Mouse (Mus musculus) MN1 (cell line): ENCODE measurements at regions not wholly inside any gene's neighbourhood (a gene's known extent, or its start where the extent isn't known, plus 50 kb on each side); places are given as distances from the start of the nearest gene placed in this dataset.
A peak's percentile ranks its signal among the peaks of the same experiment; 100 is the strongest.

Source experiments
- DNase-seq: peaks from one replicate; pipeline ENCODE4 v3.0.0-alpha.2; 2016; ENCODE audit warnings: low spot score

DNA sequence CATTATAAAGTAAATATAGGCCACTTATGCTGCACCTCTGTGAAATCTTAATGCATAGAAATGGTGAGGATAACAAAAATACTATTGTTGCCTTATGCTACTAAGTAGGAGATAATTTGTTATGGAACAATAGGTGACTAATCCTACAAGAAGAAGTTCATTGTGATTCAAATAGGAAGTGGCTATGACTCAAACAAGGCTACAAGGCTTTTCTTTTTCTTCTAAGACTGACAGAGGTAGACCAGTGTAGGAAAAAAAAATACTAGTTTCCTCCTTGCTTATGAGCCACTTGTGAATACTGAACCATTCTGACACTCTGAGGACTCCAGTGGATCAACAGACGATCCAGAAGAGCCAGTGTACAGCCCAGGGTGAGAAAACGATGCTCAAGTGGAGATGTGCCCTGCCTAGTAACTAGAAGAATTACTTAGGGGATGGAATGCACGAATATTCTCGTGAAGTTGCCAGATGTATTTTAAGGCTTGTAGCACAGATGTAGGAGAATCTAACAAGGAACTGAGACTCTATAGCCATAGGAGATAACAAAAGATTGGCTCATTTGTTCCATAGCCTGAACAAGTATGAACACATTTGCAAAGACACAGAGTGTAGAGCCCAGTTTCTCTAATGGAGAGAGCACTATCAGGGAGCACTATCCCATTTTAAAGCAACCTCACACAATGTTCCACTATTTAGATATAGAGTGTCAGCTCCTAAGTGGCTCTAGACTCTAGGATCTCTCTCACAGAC, 60.3 kb downstream of the Fzd1 start:
- no peak for DNase-seq

DNA sequence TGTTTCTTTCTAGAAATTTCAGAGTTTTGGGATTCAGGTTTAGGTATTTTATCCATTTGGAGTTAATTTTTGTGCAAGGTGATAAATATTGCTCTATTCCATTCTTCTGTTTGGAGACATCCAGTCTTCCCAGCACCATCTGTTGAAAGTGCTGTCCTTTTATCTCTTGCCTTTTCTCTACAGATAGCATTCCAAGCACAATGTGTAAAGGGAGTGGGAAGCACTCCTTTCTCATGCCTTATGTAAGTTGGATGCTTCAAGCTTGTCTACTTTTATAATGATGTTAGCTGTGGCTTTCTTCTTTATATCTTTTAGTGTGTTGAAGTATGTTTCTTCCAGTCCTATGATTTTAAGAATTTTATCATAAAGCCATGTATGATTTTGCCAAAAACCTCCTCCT, 61.1 kb downstream of the Fzd1 start:
- DNase-seq: no peak

DNA sequence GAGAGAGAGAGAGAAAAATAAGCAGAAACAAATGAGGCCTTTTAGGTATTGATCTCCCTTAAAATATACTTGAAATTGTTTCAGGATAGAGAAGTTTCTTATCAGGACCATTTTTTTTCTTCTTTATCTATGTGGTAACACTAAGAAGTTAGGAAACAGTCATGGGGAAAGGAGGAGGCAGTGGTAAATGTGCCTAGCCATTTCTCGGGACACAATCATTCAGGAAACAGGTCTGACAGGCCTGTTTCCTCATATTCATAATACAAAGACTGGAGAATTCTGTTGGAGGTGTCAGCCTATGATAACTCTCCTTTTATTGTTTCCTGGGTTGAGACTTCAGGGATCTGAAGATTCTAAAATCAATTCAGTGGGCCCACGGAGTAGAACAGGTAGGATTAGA, 68.7 kb downstream of the Fzd1 start:
- no peak for DNase-seq

DNA sequence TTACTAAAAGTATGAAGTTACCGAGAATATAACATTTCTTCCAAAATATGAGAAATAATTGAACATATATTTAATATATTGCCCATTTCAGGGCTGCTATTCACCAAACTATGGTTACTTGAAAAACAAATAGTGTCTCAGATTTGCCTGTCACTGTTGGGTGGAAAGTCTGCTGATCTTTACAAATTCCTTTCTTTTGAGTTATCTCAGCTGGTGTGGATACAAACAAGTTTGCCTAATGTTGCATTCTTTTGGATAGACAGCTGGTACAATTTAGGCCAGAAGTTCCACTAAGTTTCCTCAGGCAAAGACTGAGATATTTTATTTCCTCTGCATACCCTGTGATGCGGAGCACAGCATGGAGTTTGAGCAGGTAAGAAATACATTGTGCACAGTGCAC, 82.5 kb downstream of the Fzd1 start:
- DNase-seq: no peak

DNA sequence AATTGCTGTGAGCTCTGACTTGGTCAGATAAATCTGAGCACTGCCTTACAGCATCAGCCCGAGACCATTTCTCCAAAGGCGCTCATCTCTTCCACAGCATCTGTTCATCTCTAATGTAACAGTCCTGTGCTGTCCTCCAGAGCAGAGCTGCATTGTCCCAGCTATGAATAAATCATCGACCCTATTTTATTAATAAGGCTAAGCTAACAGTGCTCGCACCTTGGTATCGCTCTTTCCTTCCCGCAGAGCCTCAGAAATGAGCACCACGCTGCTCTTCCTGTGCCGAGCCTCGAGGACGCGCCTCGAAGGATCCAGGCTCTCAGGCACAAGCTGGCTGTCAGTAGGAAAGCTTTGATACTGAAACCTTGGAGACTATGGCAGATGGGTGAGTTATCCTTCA, 91.5 kb downstream of the Fzd1 start:
- DNase-seq: no peak

DNA sequence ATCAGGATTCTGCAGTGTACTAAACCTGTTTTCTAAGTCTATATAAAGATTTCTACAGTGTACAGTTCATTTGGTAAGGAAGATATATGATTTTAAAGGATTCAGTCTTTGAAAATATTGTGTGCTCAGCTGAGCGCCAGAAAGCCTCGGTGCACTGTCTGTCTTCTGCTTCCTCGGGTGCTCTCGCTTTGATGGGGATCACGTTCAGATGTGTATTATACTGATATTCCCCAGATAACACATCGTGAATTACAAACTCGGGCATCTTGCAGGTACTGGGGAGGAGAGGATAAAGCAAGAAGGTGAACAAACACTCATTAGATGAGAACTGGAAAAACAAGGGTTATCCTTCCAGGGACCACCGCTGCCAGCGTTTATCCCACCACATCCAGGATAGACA, 91.9 kb downstream of the Fzd1 start:
- no peak for DNase-seq

DNA sequence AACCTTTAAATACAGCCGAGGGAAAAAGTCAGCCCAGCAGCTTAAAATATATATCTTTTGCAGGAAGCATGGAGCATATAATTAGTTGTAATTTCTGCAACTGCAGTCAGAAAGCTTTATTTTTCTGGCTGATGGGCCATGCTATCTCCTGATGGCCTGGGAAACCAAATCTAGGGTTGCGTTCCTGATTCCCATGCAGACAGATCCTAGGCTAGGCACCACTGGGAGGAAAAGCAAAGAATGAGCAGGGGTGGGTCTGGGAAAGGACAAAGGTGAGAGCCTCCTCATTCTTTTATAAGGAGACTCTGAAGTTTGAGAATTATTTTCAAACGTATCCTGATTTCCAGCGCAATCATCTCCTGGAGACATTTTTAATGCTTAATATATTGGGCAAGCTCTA, 92.9 kb downstream of the Fzd1 start:
- no peak for DNase-seq

DNA sequence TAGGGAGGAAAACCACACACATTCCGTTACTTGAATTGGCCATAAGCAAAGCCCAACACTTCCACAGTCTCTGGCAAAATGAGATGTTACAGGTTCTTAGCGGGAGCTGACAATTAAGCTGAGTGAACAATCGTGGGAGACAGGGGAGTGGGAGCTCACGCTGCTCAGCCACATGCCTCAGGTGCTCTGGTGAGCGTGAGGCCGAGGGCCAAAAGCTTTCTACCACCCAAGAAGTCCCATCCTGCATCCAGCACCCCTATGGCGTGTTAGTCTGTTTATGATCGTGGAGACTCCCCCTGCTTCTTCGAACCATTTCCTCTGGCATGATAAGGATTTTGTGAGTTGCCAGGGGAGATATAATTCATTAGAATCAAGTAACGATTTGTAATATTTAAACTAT, 93.3 kb downstream of the Fzd1 start:
- DNase-seq: no peak

DNA sequence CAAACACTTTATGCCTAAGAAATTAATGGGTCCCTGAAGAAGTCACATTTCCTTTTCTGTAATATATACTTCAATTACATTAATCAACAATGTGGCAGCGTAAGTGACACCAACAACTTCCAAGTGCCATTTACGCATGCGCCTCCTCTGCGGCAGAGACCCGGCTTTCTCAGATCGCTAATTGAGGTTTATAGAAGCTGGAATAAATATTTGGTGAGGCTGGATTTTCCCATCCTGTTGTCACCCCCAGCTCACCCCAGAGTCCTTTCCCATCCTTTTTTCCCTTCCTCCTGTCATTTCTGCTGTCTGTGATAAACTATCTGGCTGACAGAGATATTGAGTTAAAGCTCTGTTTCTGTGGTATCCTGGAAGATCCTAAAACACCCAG, 95.6 kb downstream of the Fzd1 start:
- DNase-seq: no peak

DNA sequence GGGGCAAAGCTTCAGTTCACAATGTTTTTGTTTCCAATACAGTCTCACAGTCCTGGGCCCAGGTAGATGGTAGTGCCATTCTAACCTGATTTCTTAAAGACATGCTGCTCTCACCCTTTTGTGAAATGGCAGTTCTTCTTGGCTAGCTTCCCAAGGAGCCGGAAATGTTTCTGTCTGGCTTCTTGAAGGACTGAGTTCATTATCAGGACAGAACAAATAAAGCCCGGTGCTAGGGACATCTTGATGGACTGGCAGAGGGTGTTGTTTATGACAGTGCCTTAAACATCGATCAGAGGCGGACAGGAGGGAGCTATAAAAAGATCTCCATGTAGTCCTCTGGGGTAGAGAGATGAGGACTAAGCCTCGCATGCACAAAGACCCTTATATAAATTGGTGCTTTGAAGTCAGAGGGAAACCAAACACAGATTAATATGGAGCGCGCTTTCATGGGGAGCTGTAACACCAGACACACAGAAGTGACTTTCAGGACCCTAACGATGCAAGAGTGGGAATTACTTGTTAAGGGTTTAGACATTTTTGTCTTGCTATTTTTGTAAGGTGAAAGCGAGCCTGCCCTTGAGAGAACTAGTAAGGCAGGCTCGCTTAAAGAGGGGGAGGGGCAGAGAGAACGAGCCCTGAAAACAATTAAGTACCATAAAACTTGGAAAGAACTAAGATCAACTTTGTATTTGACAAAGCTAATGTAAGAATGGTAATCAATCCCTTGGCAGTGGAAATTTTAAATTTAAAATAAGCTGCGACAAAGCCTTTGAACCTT, 96.2 kb downstream of the Fzd1 start:
- peak; percentile 20 for DNase-seq

DNA sequence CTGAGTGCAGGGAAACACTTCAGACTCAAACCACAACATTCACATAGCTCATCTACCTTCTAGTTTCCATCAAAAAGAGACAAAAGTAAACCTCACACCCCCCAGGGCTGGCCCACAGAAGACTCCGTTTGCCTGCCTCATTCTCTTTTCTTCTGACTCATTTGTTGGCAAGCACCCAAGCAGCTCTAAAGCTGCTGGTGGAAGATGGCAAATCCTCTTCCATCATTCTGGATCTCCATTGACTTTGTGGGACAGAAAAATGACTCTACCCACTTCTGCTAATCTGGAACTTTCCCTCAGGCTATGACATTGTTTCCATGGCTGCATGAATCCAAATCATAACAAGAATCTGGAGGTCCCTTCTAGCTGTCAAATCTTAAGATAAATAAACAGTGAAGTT, 99.9 kb downstream of the Fzd1 start:
- peak; percentile 21 for DNase-seq

DNA sequence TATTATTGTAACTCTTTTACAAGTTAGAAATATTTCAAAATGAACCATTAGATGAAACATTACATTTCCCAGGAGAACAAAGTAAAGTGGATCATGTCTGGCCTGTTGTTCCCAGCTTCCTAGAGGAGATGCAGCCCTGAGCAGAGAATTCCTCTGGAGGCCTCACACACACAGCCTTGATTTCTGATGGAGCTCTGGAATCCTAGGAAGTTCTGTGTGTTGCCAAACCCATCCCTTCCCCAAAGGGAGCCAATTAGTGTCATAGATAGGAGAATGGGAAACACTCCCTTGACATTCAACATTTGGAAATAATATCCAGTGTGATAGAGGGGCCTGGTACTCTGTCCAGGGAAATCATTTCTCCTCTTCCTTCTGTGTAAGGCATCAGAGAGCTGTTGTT, 103.6 kb downstream of the Fzd1 start:
- DNase-seq: peak; percentile 49

DNA sequence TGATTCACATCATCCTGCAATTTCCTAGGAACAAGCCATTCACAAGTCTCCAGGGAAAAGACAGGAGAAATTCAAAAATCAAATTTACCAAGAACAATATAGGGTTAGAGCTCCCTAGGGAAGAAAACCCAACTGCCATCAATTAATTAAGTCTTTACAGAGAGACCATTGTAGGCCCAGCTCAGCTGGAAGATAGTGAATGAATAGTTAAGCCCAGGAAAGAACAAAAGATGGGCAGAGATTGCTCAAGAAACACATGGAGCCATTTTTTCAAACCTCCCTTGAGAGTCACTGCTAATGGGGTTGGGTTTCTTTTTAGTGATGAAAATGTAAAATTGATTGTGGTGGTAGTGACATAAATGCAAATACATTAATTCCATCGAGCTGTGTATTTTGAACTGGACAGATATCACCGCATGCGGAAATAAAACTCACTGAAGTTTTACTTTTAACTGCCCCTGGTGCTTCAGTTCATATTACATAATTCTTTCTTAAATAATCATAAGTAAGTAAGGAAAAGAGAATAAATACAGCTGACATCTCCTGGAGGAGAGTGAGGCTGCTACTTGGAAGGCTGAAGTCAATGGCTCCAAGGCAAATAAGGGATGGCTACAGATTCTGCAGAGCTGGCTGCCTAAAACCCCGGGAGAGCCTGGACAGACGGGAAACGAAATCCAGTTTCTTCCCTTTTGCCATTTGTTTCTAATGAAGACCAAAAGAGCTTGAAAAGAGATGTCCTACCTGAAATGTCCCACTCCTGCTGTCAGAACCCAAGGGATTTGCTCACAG, 106.5 kb downstream of the Fzd1 start:
- peak; percentile 79 for DNase-seq

DNA sequence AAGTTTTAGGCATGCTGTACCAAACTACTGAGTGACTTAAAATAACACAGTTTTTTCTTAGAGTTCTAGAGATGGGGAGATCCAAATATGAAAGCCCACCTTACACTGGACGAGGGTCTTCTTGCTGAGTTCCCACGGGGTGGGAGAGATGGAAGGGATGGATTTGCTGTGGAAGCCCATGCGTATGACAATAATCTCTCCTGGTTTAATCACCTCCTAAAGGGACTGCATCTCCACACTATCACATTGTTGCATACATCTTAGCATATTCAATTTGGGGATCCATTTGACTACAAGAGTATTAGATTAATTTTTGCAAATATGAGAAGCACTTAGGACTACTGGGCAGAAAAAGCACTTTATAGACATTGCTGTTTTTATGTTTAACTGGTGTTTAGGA, 107.1 kb downstream of the Fzd1 start:
- DNase-seq: no peak

DNA sequence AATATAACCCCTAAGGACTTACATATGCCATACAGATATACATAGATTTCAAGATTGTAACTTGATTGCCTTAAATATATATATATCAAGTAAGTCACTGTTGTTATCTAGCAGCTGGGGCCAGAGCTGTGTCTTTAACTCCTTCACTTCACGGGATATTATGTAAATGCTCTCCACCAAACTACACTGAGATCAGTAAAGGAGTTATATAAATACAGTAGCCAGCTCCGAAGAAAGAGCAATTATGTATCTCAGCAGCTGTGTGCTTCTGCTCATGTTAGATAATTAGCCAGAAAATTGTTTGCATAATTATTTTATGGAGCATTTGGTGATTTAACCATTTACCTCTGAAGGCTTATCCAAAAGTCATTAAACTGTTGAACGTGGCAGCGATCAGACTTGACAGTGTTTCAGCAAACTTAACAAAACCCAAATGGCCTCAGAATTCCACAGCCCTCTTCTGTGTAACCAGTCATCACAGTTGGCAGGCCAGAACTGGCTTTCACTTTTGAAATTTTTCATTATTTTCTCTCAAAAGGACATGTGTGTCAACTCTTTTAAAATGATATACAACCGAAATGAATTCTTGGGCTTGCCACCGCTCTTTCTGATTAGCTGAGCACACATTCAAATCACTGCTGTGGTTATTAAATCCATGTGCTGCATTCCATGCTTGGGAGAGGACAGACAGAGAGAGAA, 107.8 kb downstream of the Fzd1 start:
- DNase-seq: peak; percentile 10

DNA sequence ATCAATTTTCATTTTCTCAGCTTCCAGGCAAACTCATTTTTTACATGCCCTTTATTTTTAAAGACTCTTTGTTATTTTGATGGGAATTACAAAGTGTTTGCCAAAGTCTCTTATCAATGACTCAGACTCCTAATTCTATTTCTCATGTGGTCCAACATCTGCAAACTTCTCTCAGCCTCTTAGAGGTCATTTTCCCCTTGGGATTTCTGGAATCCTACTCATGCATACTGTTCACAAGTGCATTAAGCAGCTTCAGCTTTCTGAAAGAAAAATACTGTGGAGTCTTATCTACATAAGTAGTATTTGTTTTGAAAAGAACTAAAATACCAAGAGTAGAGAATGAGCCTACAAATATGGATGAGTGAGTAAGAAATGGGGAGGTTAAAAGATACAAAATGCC, 116.8 kb downstream of the Fzd1 start:
- DNase-seq: no peak

DNA sequence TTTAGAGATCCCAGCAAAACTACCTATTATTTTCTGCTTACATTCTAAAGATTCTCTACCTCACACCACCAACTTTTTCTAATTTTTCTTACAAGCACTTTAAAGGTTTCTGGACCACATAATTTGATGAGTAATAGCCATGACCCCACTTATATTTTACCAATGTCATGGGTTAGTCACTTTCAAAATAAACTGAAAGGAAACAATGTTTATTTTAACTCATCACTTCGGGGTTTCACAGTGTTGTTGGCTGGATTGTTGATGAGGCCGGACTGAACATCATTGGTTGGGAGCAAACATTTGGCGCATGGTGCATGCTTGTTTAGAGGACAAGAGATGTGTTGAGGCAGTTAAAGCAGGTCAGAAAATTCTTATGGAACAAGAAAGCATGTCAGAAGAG, 124.1 kb downstream of the Fzd1 start:
- DNase-seq: no peak

DNA sequence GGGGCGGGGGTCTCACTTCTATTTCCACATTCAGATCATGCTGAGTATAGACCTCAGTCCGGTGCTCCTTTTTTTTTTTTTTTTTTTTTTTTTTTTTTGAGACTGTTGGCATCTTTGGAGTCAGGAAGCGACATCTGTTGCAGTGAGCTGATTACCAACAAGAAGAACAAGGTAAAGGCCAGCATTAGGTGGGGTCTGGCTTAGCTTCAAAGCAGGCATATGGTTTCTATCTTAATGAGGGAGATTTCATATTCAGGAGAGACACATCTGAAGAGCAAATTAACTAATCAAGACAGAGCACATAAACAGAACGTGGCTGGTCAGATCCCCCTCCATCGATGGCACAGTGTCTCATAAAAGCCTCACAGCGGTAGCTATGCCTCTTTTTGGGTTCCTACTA, 132.6 kb downstream of the Fzd1 start:
- DNase-seq: no peak

DNA sequence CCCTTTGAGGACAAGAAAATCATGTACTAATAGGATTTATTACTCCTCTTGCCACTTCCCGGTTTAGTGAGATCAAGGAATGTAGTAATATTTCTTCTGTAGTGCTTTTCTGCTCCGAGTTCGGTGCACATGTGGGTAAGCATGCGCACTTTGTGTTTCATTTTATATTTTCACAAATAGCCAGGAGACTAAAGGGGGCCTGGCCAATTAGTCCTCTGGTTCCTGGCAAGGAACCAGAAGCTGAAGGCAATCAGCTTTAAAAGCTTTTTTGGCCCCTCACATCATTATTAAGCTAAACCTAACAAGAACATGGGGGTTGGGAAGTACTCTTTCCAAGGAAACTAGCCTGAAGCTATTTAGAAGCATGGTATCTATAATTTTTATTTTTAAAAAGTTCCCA, 134.2 kb downstream of the Fzd1 start:
- peak; percentile 65 for DNase-seq

DNA sequence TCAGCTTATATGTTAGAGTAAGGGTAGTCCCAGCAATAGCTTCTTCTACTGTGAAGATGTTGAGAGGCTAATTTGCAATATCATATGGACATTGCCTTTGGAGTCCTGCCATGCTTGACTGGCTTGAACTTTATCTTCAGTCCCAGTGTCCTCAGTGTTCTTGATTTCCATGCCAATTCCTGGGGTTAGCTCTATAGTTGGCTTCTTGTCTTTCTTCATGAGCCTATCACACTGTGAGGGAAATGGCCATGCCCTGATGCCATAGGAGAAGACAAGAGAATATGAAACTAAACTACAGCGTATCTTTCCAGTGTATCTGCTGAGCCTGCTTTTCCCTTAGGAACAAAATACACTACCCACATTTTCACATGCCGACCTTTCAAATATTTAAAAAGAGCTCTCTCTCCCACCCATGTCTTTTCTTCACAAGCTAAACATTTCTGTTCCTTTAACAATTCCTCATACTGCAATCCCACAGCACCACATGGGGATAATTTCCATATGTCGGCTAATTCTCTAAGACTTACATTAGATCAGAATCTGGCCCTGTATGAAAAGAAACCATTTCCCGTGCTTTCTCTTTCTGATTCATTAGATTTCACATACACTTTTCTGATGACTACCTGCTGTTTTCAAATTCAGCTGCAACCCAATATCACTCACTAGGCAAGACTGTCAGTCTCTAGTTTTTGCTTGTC, 137.2 kb downstream of the Fzd1 start:
- DNase-seq: no peak

DNA sequence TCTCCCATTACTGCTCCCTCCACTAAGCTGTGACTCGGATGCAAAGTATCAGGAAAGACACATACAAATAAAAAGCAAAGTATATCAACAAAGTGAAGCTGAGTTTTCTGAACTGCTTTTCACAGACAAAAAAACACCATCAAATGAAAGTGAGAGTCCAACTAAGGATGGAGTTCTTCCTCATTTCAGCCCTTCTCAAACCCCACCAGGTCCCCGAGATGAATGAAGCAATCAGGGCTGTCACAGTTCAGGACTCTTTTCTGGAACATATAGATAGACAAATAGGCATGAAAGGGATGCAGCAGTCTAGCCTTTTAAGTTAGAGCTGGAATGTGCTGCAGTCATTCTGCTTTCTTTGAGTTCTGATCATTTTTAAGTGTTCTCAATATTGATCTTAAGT, 142.6 kb downstream of the Fzd1 start:
- DNase-seq: no peak

DNA sequence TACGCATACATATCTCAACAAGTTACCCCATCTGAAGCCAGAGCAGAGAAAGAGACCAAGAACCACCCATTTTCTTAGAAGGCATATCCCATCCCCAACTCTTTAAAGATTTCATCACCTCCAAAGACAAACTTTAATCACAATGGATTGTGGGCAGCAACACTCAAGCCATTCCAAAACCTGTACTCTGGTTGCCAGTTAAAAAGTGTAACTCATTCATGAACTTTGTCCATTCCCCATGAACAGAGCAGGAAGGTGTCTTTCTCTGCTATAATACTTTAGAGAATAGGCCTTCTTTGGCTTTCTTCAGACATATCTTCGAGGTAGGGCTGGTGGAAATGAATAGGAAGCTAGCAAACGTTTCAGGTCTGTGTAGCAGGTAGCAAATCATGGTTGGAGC, 160.4 kb downstream of the Fzd1 start:
- DNase-seq: no peak
